Mouse (Mus musculus): ENCODE measurements around the gene Cldn10.

DNA sequence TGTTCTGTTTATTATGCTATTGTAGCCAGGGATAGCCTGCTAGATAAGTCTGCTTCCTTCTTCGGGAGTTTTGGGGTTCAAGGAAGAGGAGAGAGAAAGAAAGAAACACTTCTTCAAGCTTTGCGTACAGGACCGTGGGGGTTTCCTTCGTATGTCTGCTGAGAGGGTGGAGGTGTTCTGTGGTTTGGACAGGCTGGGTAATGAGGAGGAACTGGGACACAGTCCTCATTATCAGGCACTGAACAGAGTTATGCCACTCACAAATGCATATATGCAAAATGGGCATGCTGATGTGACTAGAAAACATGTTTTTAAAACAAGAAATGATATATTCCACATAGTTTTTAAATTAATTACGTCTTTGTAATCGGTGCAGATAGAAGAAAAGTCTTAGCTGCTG lies 68.9 kb downstream of the Cldn10 start:
- TF ChIP-seq CTCF (IDR thresholded peaks at IDR 0.05; ENCODE audit: low read depth, low read length) = no peak
- TF ChIP-seq GATA1 (IDR thresholded peaks at IDR 0.05; ENCODE audit: borderline replicate concordance, low read length) = no peak
- TF ChIP-seq TAL1 (conservative IDR thresholded peaks at IDR 0.05; ENCODE audit: low read depth, low read length) = no peak
- TF ChIP-seq POLR2AphosphoS5 (IDR thresholded peaks at IDR 0.05; ENCODE audit: insufficient replicate concordance, low read depth, low read length) = no peak
- TF ChIP-seq GATA2 (IDR thresholded peaks at IDR 0.05; ENCODE audit: borderline replicate concordance, low read depth, low read length) = no peak
